Mouse (Mus musculus): Measurements from ENCODE around the gene Cnfn. TPM values are rescaled to one million over a fixed set of nuclear protein-coding genes. Genes with fewer than 3 reads are reported as not detected.

Cnfn gene
- polyA plus RNA-seq, 1 experiment from 2014 or later, result not detected

DNA sequence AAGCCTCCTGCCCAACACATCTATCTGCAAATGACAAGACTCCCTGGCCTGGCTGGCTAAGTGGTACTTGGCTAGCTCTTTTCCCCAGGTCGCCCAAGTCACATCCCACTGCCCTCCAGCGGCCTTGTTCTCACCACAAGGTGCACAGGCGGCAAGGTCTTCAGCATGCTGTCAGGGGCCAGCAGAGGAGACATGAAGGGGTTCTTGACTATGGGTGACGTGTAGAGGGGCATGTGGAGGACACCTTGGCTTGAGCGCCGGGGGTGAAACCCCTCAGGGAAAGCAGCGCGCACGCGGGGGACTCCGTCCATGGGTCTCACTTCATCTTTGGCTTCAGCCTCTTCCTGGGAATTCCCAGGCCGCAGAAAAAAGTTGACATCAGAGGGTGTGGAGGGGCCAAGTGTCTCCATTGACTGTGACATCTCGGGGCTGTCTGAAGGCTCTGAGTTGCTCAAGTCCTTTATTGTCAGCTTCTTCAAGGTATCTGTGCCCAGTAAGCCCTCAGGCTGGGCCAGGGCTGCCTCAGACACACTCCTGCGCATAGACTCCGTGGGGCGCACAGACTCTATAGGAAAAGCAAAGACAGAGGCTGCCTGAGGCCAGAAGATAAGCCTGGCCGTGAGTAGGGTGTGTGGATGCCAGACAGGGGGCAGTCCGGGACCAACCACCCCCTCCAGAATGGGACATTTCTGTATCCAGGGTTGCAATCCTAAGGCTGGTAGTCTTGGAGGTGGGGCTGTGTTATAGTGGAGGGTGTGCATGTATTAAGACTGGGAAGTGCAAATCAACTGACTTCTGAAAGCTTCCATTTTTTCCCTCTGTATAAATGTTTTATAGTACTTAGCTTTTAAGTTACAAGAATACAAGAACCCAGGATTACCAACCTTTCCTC, 11.1 kb upstream of the Cnfn start:
- WGBS (ENCODE audit: insufficient replicate concordance), result 44% methylated on average over 18 of the region's 18 CpGs
- no peak for ATAC-seq (replicated peaks; ENCODE audit: insufficient number of reproducible peaks, low FRiP score, low TSS enrichment)
- H3K4me2 ChIP-seq, result peak overlapping the region; percentile 68
- H3K27ac ChIP-seq (ENCODE audit: low read depth, low read length), result no peak overlapping the region
- no peaks in the 10 kb centered on the region for H3K36me3 ChIP-seq (ENCODE audit: control insufficient read depth, insufficient read depth, low read length)
- H3K4me3 ChIP-seq (ENCODE audit: low read depth, low read length), result peak overlapping the region; percentile 38
- peak overlapping the region; percentile 47 for H3K9ac ChIP-seq (ENCODE audit: low read depth, low read length)
- H3K4me1 ChIP-seq (ENCODE audit: control insufficient read depth, insufficient read depth, low read length), result peaks cover 12% of the 10 kb centered on the region
- peaks cover 3% of the 10 kb centered on the region; the same call in 1 of the 2 replicates for H3K27me3 ChIP-seq (ENCODE audit: control insufficient read depth, insufficient read depth, low read length)
- H3K9me3 ChIP-seq (replicated peaks; ENCODE audit: control insufficient read depth, low read length), result no peaks in the 10 kb centered on the region

- WGBS (ENCODE audit: insufficient replicate concordance), result 1% methylated on average over 41 of the region's 42 CpGs
- no peaks in the 10 kb centered on the region for H3K36me3 ChIP-seq (ENCODE audit: control insufficient read depth, insufficient read depth, low read length)
- peak overlapping the region; percentile 68 for H3K4me2 ChIP-seq
- H3K27me3 ChIP-seq (ENCODE audit: control insufficient read depth, insufficient read depth, low read length), result peaks cover 3% of the 10 kb centered on the region; the same call in 1 of the 2 replicates
- H3K9ac ChIP-seq (ENCODE audit: low read depth, low read length), result peak overlapping the region; percentile 47
- peak overlapping the region; percentile 38 for H3K4me3 ChIP-seq (ENCODE audit: low read depth, low read length)
- peak; percentile 26 for ATAC-seq (replicated peaks; ENCODE audit: insufficient number of reproducible peaks, low FRiP score, low TSS enrichment)
- H3K4me1 ChIP-seq (ENCODE audit: control insufficient read depth, insufficient read depth, low read length), result peaks cover 12% of the 10 kb centered on the region
- peak overlapping the region; percentile 11; the same call in 1 of the 2 replicates for H3K27ac ChIP-seq (ENCODE audit: low read depth, low read length)
- H3K9me3 ChIP-seq (replicated peaks; ENCODE audit: control insufficient read depth, low read length), result no peaks in the 10 kb centered on the region
Measured at GRCm38 (mm10) chr7:25379551-25380351, 10.2 kb upstream of the Cnfn start.

DNA sequence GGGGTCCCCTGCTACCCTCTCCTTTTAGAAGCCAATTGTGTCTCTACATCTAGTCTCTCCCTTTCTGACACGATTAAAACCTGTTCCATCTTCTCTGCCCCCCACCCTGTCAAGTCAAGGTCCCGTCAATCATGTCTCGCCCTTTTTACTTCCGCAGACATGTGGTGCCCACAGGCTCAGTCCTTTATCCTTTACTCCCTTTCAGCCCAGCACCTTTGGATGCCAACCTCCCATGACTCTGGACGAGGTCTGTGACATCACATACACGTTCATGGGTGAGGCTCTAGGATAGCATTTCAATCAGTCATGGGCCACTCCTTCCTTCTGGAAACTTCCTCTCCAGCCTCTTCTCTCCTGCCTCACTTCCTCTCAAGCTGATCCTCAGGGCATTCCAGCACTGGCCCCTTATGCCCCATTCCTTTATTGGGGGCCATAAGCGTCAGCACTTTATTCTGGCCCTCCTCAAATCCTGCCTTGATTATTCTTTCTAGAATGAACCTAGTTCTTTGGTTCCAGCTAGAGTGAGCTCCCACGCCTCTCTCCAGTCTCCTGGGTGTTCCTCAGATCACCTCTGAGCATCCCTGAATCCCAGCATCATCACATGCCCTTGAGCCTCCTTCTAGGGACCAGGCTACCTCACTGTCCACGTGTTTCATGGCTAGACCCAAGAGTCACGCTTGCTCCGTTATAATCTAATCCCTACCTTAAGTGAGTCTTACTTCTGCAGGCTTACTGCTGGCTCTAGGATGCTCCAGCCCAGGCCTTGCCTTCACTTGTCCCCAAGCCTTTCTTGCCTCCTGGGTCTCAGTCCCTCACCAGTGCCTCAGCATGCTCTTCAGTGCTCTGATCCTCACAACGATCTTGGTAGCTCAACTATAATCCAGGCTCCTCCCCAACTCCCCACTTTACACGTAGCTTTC, 8.9 kb upstream of the Cnfn start:
- no peak overlapping the region for H3K4me3 ChIP-seq (ENCODE audit: low read depth, low read length)
- H3K27ac ChIP-seq (ENCODE audit: low read depth, low read length), result no peak overlapping the region
- H3K4me2 ChIP-seq, result no peak overlapping the region
- ATAC-seq (replicated peaks; ENCODE audit: insufficient number of reproducible peaks, low FRiP score, low TSS enrichment), result no peak
- H3K4me1 ChIP-seq (ENCODE audit: control insufficient read depth, insufficient read depth, low read length), result peaks cover 12% of the 10 kb centered on the region
- no peaks in the 10 kb centered on the region for H3K36me3 ChIP-seq (ENCODE audit: control insufficient read depth, insufficient read depth, low read length)
- 79% methylated on average over 13 of the region's 13 CpGs for WGBS (ENCODE audit: insufficient replicate concordance)
- H3K27me3 ChIP-seq (ENCODE audit: control insufficient read depth, insufficient read depth, low read length), result peaks cover 3% of the 10 kb centered on the region; the same call in 1 of the 2 replicates
- H3K9ac ChIP-seq (ENCODE audit: low read depth, low read length), result no peak overlapping the region
- H3K9me3 ChIP-seq (replicated peaks; ENCODE audit: control insufficient read depth, low read length), result no peaks in the 10 kb centered on the region

- peak overlapping the region; percentile 35 for H3K4me3 ChIP-seq (ENCODE audit: low read depth, low read length)
- WGBS (ENCODE audit: insufficient replicate concordance), result 29% methylated on average over 8 of the region's 8 CpGs
- H3K36me3 ChIP-seq (ENCODE audit: control insufficient read depth, insufficient read depth, low read length), result no peaks in the 10 kb centered on the region
- no peak overlapping the region for H3K27ac ChIP-seq (ENCODE audit: low read depth, low read length)
- peak overlapping the region; percentile 57 for H3K4me2 ChIP-seq
- no peaks in the 10 kb centered on the region for H3K9me3 ChIP-seq (replicated peaks; ENCODE audit: control insufficient read depth, low read length)
- H3K4me1 ChIP-seq (ENCODE audit: control insufficient read depth, insufficient read depth, low read length), result peaks cover 12% of the 10 kb centered on the region
- ATAC-seq (replicated peaks; ENCODE audit: insufficient number of reproducible peaks, low FRiP score, low TSS enrichment), result no peak
- H3K9ac ChIP-seq (ENCODE audit: low read depth, low read length), result peak overlapping the region; percentile 2; the same call in 1 of the 2 replicates
- peaks cover 3% of the 10 kb centered on the region; the same call in 1 of the 2 replicates for H3K27me3 ChIP-seq (ENCODE audit: control insufficient read depth, insufficient read depth, low read length)
Measured at GRCm38 (mm10) chr7:25377100-25377700, 7.7 kb upstream of the Cnfn start.

DNA sequence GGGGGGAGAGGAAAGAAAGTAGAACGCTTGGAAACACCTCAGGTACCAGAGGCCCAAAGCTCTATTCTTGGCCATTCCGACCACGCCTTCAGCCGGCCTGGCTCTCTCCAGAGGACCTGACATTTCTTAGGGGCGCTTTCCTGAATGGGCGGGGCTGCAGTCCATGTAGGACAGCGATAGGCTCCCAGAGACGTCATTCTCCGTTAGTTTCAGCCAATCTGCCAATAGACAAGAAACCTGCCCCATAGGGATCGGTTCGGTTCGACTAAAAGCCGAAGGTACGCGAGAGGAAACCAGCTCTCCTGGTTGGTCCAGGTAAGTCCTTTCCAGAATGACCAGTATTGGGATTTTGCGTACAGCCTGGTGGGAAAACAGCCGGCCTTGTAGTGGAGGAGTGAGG, 7.0 kb upstream of the Cnfn start:
- Histone ChIP-seq H3K4me1 (ENCODE audit: control insufficient read depth, insufficient read depth, low read length) (peaks cover 12% of the 10 kb centered on the region), H3K9ac (ENCODE audit: low read depth, low read length) (peak overlapping the region; percentile 2; the same call in 1 of the 2 replicates), H3K4me3 (ENCODE audit: low read depth, low read length) (peak overlapping the region; percentile 35), H3K4me2 (peak overlapping the region; percentile 57), H3K27me3 (ENCODE audit: control insufficient read depth, insufficient read depth, low read length) (peaks cover 3% of the 10 kb centered on the region; the same call in 1 of the 2 replicates), H3K9me3 (replicated peaks; ENCODE audit: control insufficient read depth, low read length) (no peaks in the 10 kb centered on the region), H3K36me3 (ENCODE audit: control insufficient read depth, insufficient read depth, low read length) (no peaks in the 10 kb centered on the region), H3K27ac (ENCODE audit: low read depth, low read length) (no peak overlapping the region)
- 4% methylated on average over 17 of the region's 17 CpGs for WGBS (ENCODE audit: insufficient replicate concordance)
- ATAC-seq (replicated peaks; ENCODE audit: insufficient number of reproducible peaks, low FRiP score, low TSS enrichment), result 0 out of 2 replicates have a peak, but pooled peaks have one; percentile 23

GRCm38 (mm10) chr7:25372441-25372840, 2.9 kb upstream of the Cnfn start:
- Histone ChIP-seq H3K36me3 (ENCODE audit: control insufficient read depth, insufficient read depth, low read length) (no peaks in the 10 kb centered on the region), H3K27me3 (ENCODE audit: control insufficient read depth, insufficient read depth, low read length) (peaks cover 32% of the 10 kb centered on the region), H3K4me1 (ENCODE audit: control insufficient read depth, insufficient read depth, low read length) (0 out of 2 replicates have a peak, but pooled peaks cover 3% of the 10 kb centered on the region), H3K27ac (ENCODE audit: low read depth, low read length) (no peak overlapping the region), H3K4me2 (no peak overlapping the region), H3K4me3 (ENCODE audit: low read depth, low read length) (no peak overlapping the region), H3K9ac (ENCODE audit: low read depth, low read length) (no peak overlapping the region), H3K9me3 (replicated peaks; ENCODE audit: control insufficient read depth, low read length) (no peaks in the 10 kb centered on the region)
- ATAC-seq (replicated peaks; ENCODE audit: insufficient number of reproducible peaks, low FRiP score, low TSS enrichment), result no peak
- 80% methylated on average over 5 of the region's 5 CpGs for WGBS (ENCODE audit: insufficient replicate concordance)

- Histone ChIP-seq H3K4me1 (ENCODE audit: control insufficient read depth, insufficient read depth, low read length) (0 out of 2 replicates have a peak, but pooled peaks cover 3% of the 10 kb centered on the region), H3K36me3 (ENCODE audit: control insufficient read depth, insufficient read depth, low read length) (peaks cover 7% of the 10 kb centered on the region), H3K9ac (ENCODE audit: low read depth, low read length) (no peak overlapping the region), H3K4me2 (no peak overlapping the region), H3K4me3 (ENCODE audit: low read depth, low read length) (no peak overlapping the region), H3K27ac (ENCODE audit: low read depth, low read length) (no peak overlapping the region), H3K27me3 (ENCODE audit: control insufficient read depth, insufficient read depth, low read length) (peaks cover 57% of the 10 kb centered on the region), H3K9me3 (replicated peaks; ENCODE audit: control insufficient read depth, low read length) (no peaks in the 10 kb centered on the region)
- 20% methylated on average over 12 of the region's 12 CpGs for WGBS (ENCODE audit: insufficient replicate concordance)
- ATAC-seq (replicated peaks; ENCODE audit: insufficient number of reproducible peaks, low FRiP score, low TSS enrichment), result no peak
Measured at GRCm38 (mm10) chr7:25368333-25368732, 1.2 kb downstream of the Cnfn start.
